Mouse (Mus musculus): Measurements from ENCODE around the gene Lyrm1. TPM values are rescaled to one million over a fixed set of nuclear protein-coding genes. Genes with fewer than 3 reads are reported as not detected.
A peak's percentile ranks its signal among the peaks of the same experiment; 100 is the strongest.

Gene Lyrm1
- polyA plus RNA-seq, 1 experiment, result 19.5 TPM

- TF ChIP-seq CTCF (IDR thresholded peaks at IDR 0.05; ENCODE audit: extremely low read depth, insufficient read depth, low read length), result no peak
- TF ChIP-seq POLR2A (IDR thresholded peaks at IDR 0.05; ENCODE audit: extremely low read depth, insufficient read depth, low read length), result no peak
- Histone ChIP-seq H3K4me1 (ENCODE audit: control insufficient read depth, insufficient read depth, low read length) (no peaks in the 10 kb centered on the region; the same call in 1 of the 2 replicates), H3K4me3 (ENCODE audit: insufficient read depth, low read length) (no peak overlapping the region), H3K27ac (ENCODE audit: insufficient read depth, low read length) (no peak overlapping the region)
These were observed 15.3 kb upstream of the Lyrm1 start for GRCm38 (mm10) chr7:119880345-119880744.

GRCm38 (mm10) chr7:119881229-119881628 lies 14.4 kb upstream of the Lyrm1 start:
- Histone ChIP-seq H3K4me1 (ENCODE audit: control insufficient read depth, insufficient read depth, low read length) (no peaks in the 10 kb centered on the region; the same call in 1 of the 2 replicates), H3K4me3 (ENCODE audit: insufficient read depth, low read length) (no peak overlapping the region), H3K27ac (ENCODE audit: insufficient read depth, low read length) (no peak overlapping the region)
- TF ChIP-seq POLR2A (IDR thresholded peaks at IDR 0.05; ENCODE audit: extremely low read depth, insufficient read depth, low read length), result no peak

- TF ChIP-seq POLR2A (IDR thresholded peaks at IDR 0.05; ENCODE audit: extremely low read depth, insufficient read depth, low read length), result no peak
- TF ChIP-seq CTCF (IDR thresholded peaks at IDR 0.05; ENCODE audit: extremely low read depth, insufficient read depth, low read length), result no peak
- H3K4me1 ChIP-seq (ENCODE audit: control insufficient read depth, insufficient read depth, low read length), result no peaks in the 10 kb centered on the region; the same call in 1 of the 2 replicates
- H3K4me3 ChIP-seq (ENCODE audit: insufficient read depth, low read length), result no peak overlapping the region
- H3K27ac ChIP-seq (ENCODE audit: insufficient read depth, low read length), result no peak overlapping the region
These were observed 7.8 kb upstream of the Lyrm1 start for GRCm38 (mm10) chr7:119887887-119888286.

- Histone ChIP-seq H3K4me3 (ENCODE audit: insufficient read depth, low read length) (no peak overlapping the region), H3K4me1 (ENCODE audit: control insufficient read depth, insufficient read depth, low read length) (peaks cover 2% of the 10 kb centered on the region; the same call in 1 of the 2 replicates), H3K27ac (ENCODE audit: insufficient read depth, low read length) (no peak overlapping the region)
- TF ChIP-seq CTCF (IDR thresholded peaks at IDR 0.05; ENCODE audit: extremely low read depth, insufficient read depth, low read length), result no peak
- TF ChIP-seq POLR2A (IDR thresholded peaks at IDR 0.05; ENCODE audit: extremely low read depth, insufficient read depth, low read length), result no peak
These were observed 3.5 kb upstream of the Lyrm1 start for GRCm38 (mm10) chr7:119892198-119892597.

GRCm38 (mm10) chr7:119892742-119893141 lies 2.9 kb upstream of the Lyrm1 start:
- Histone ChIP-seq H3K4me3 (ENCODE audit: insufficient read depth, low read length) (no peak overlapping the region), H3K27ac (ENCODE audit: insufficient read depth, low read length) (no peak overlapping the region), H3K4me1 (ENCODE audit: control insufficient read depth, insufficient read depth, low read length) (peaks cover 2% of the 10 kb centered on the region; the same call in 1 of the 2 replicates)
- TF ChIP-seq POLR2A (IDR thresholded peaks at IDR 0.05; ENCODE audit: extremely low read depth, insufficient read depth, low read length) (no peak), CTCF (IDR thresholded peaks at IDR 0.05; ENCODE audit: extremely low read depth, insufficient read depth, low read length) (no peak)

- H3K4me1 ChIP-seq (ENCODE audit: control insufficient read depth, insufficient read depth, low read length), result peaks cover 2% of the 10 kb centered on the region; the same call in 1 of the 2 replicates
- no peak overlapping the region for H3K27ac ChIP-seq (ENCODE audit: insufficient read depth, low read length)
- H3K4me3 ChIP-seq (ENCODE audit: insufficient read depth, low read length), result peak overlapping the region; percentile 70
- TF ChIP-seq POLR2A (IDR thresholded peaks at IDR 0.05; ENCODE audit: extremely low read depth, insufficient read depth, low read length) (no peak), CTCF (IDR thresholded peaks at IDR 0.05; ENCODE audit: extremely low read depth, insufficient read depth, low read length) (no peak)
These were observed 680 bp upstream of the Lyrm1 start for GRCm38 (mm10) chr7:119894818-119895544.

- Histone ChIP-seq H3K4me1 (ENCODE audit: control insufficient read depth, insufficient read depth, low read length) (peaks cover 2% of the 10 kb centered on the region; the same call in 1 of the 2 replicates), H3K27ac (ENCODE audit: insufficient read depth, low read length) (peak overlapping the region; percentile 53), H3K4me3 (ENCODE audit: insufficient read depth, low read length) (no peak overlapping the region)
- no peak for TF ChIP-seq POLR2A (IDR thresholded peaks at IDR 0.05; ENCODE audit: extremely low read depth, insufficient read depth, low read length)
- TF ChIP-seq CTCF (IDR thresholded peaks at IDR 0.05; ENCODE audit: extremely low read depth, insufficient read depth, low read length), result no peak
These were observed 2.0 kb downstream of the Lyrm1 start for GRCm38 (mm10) chr7:119897521-119898109.

- TF ChIP-seq CTCF (IDR thresholded peaks at IDR 0.05; ENCODE audit: extremely low read depth, insufficient read depth, low read length) (no peak), POLR2A (IDR thresholded peaks at IDR 0.05; ENCODE audit: extremely low read depth, insufficient read depth, low read length) (no peak)
- Histone ChIP-seq H3K4me3 (ENCODE audit: insufficient read depth, low read length) (no peak overlapping the region), H3K27ac (ENCODE audit: insufficient read depth, low read length) (peak overlapping the region; percentile 66), H3K4me1 (ENCODE audit: control insufficient read depth, insufficient read depth, low read length) (peaks cover 1% of the 10 kb centered on the region; the same call in 1 of the 2 replicates)
These were observed 2.7 kb downstream of the Lyrm1 start for GRCm38 (mm10) chr7:119898247-119898856.

GRCm38 (mm10) chr7:119899386-119900057 lies 3.9 kb downstream of the Lyrm1 start:
- H3K4me3 ChIP-seq (ENCODE audit: insufficient read depth, low read length), result no peak overlapping the region
- no peaks in the 10 kb centered on the region for H3K4me1 ChIP-seq (ENCODE audit: control insufficient read depth, insufficient read depth, low read length)
- no peak overlapping the region for H3K27ac ChIP-seq (ENCODE audit: insufficient read depth, low read length)
- no peak for TF ChIP-seq POLR2A (IDR thresholded peaks at IDR 0.05; ENCODE audit: extremely low read depth, insufficient read depth, low read length)
- TF ChIP-seq CTCF (IDR thresholded peaks at IDR 0.05; ENCODE audit: extremely low read depth, insufficient read depth, low read length), result no peak

All from cortical plate, adult 2 months (tissue).